Mouse (Mus musculus): ENCODE measurements around the gene Lars2.

The Lars2 gene

GRCm38 (mm10) chr9:123394856-123395255, 28.1 kb downstream of the Lars2 start:
- DNase-seq = no peak

GRCm38 (mm10) chr9:123397701-123398100, 31.0 kb downstream of the Lars2 start:
- DNase-seq = no peak

- no peak for DNase-seq
Measured at GRCm38 (mm10) chr9:123402215-123402614, 35.5 kb downstream of the Lars2 start.

- DNase-seq = no peak
Measured at GRCm38 (mm10) chr9:123403031-123403430, 36.3 kb downstream of the Lars2 start.

GRCm38 (mm10) chr9:123405231-123405630, 38.5 kb downstream of the Lars2 start:
- DNase-seq = no peak

GRCm38 (mm10) chr9:123408771-123409170, 42.0 kb downstream of the Lars2 start:
- no peak for DNase-seq

GRCm38 (mm10) chr9:123429863-123430262, 63.1 kb downstream of the Lars2 start:
- DNase-seq = no peak

GRCm38 (mm10) chr9:123430973-123431372, 64.2 kb downstream of the Lars2 start:
- DNase-seq = no peak

GRCm38 (mm10) chr9:123438223-123438622, 71.5 kb downstream of the Lars2 start:
- no peak for DNase-seq

- DNase-seq = no peak
Measured at GRCm38 (mm10) chr9:123440230-123441058, 73.7 kb downstream of the Lars2 start.

GRCm38 (mm10) chr9:123447101-123447500, 80.4 kb downstream of the Lars2 start:
- DNase-seq = peak; percentile 47 to 48

- no peak for DNase-seq
Measured at GRCm38 (mm10) chr9:123448594-123448993, 81.9 kb downstream of the Lars2 start.

GRCm38 (mm10) chr9:123450174-123450573, 83.4 kb downstream of the Lars2 start:
- peak; percentile 49 to 65 for DNase-seq

GRCm38 (mm10) chr9:123451772-123452171, 85.0 kb downstream of the Lars2 start:
- DNase-seq = no peak

GRCm38 (mm10) chr9:123456634-123457602, 90.2 kb downstream of the Lars2 start:
- no peak for DNase-seq

- DNase-seq = peak; percentile 46 to 57
Measured at GRCm38 (mm10) chr9:123457603-123458002, 90.9 kb downstream of the Lars2 start.

- DNase-seq = no peak
Measured at GRCm38 (mm10) chr9:123467141-123467620, 100.5 kb downstream of the Lars2 start.

- no peak for DNase-seq
Measured at GRCm38 (mm10) chr9:123468406-123469085, 101.8 kb downstream of the Lars2 start.

- no peak for DNase-seq
Measured at GRCm38 (mm10) chr9:123469087-123469486, 102.4 kb downstream of the Lars2 start.

- peak; percentile 74 to 88 for DNase-seq
Measured at GRCm38 (mm10) chr9:123473377-123473776, 106.7 kb downstream of the Lars2 start.

- DNase-seq = no peak
Measured at GRCm38 (mm10) chr9:123475569-123475968, 108.8 kb downstream of the Lars2 start.

- DNase-seq = peak; percentile 54 to 63
Measured at GRCm38 (mm10) chr9:123478031-123478585, 111.4 kb downstream of the Lars2 start.
